Mouse (Mus musculus): ENCODE data around the gene Panx3. TPM values are rescaled to one million over a fixed set of nuclear protein-coding genes. Genes with fewer than 3 reads are reported as not detected.

The Panx3 gene
- polyA plus RNA-seq (2012; rRNA removed): 0.11 and 0.31 TPM in 2 replicates

GRCm38 (mm10) chr9:37669115-37669514 lies at the start of gene Panx3:
Panx3 (minus strand) TSS chr9:37669235.

GRCm38 (mm10) chr9:37716150-37716549 lies 47.1 kb upstream of the Panx3 start, which contains the start of gene Olfr160:
Olfr160 (minus strand) TSS chr9:37716250.

DNA sequence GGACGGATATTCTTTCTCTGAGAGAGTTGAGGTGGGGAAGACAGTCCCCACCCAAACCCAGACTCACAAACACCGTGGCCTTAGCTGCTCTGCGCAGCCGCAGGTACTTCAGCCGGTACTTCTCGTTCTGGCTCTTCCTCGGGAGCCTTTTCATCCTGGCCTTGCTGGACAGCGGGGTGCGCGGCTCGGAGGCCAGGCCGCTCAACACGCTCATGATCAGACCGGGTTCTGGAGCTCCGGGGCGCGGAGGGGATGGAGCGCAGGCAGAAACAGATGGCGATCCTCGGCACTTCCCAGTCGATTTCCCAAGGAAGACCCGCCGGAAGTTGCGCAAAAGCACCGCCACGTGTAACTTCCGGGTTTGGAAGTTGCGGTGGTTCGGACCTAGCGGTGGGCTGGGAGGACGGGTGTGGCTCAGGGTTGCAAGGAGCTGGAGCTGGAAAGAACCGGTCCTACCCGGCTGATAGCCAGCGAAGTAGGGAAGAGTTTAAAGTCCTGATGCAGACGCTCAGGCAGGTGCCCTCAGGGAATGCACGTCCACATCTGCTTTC lies 12.0 kb downstream of the Panx3 start, which contains the start of gene Tbrg1:
Tbrg1 (minus strand) TSS at position 382 of the 551 bp plus-strand sequence.

GRCm38 (mm10) chr9:37613182-37613910 lies 55.7 kb downstream of the Panx3 start, which contains the start of gene Spa17:
Spa17 (minus strand) TSS chr9:37613722.

Other genes with a start within 250 kb of the Panx3 start
- gene Robo3, start 236.0 kb downstream of the Panx3 start, polyA plus RNA-seq (2012; rRNA removed): 97.5 and 99.1 TPM in 2 replicates
- 91.0 and 94.0 TPM in 2 replicates for gene Msantd2, start 179.9 kb downstream of the Panx3 start, polyA plus RNA-seq (2012; rRNA removed)
- 22.3 and 22.6 TPM in 2 replicates for gene Esam, start 141.2 kb downstream of the Panx3 start, polyA plus RNA-seq (2012; rRNA removed)
- 3.1 and 4.1 TPM in 2 replicates for gene Vsig2, start 130.0 kb downstream of the Panx3 start, polyA plus RNA-seq (2012; rRNA removed)
- gene Nrgn, start 116.3 kb downstream of the Panx3 start, polyA plus RNA-seq (2012; rRNA removed): 3.6 and 4.1 TPM in 2 replicates
- gene Siae, start 113.5 kb downstream of the Panx3 start, polyA plus RNA-seq (2012; rRNA removed): 5.0 and 6.0 TPM in 2 replicates
- gene Spa17, start 55.5 kb downstream of the Panx3 start, polyA plus RNA-seq (2012; rRNA removed): 9.5 and 32.0 TPM in 2 replicates
- 61.0 and 73.8 TPM in 2 replicates for gene Tbrg1, start 11.9 kb downstream of the Panx3 start, polyA plus RNA-seq (2012; rRNA removed)
- not detected in 2 replicates for gene Olfr160, start 47.0 kb upstream of the Panx3 start, polyA plus RNA-seq (2012; rRNA removed)
- not detected in 2 replicates for gene Olfr874, start 75.9 kb upstream of the Panx3 start, polyA plus RNA-seq (2012; rRNA removed)
- gene Olfr875, start 102.6 kb upstream of the Panx3 start, polyA plus RNA-seq (2012; rRNA removed): not detected in 2 replicates
- not detected in 2 replicates for gene Olfr876, start 133.8 kb upstream of the Panx3 start, polyA plus RNA-seq (2012; rRNA removed)
- gene Olfr877, start 185.0 kb upstream of the Panx3 start, polyA plus RNA-seq (2012; rRNA removed): not detected in 2 replicates
- gene Olfr145, start 227.5 kb upstream of the Panx3 start, polyA plus RNA-seq (2012; rRNA removed): not detected in 2 replicates
- not detected in 2 replicates for gene Olfr878, start 248.6 kb upstream of the Panx3 start, polyA plus RNA-seq (2012; rRNA removed)